Mouse (Mus musculus) heart, embryonic 15.5 days (tissue): ENCODE measurements at regions not wholly inside any gene's neighbourhood (a gene's known extent, or its start where the extent isn't known, plus 50 kb on each side); places are given as distances from the start of the nearest gene placed in this dataset.

Source experiments
- ATAC-seq: fragments of 200-750 bp; cut with Nextera tagmentation; replicated peaks from 2 replicates; pipeline ENCODE4 v1.8.0; 2017; ENCODE audit warnings: low read depth, moderate TSS enrichment; ENCODE audit not compliant: insufficient number of reproducible peaks, insufficient read depth, low FRiP score
- H3K27ac ChIP-seq: fragments of 300-500 bp; sonication (generic); 2 replicates; pipeline ENCODE4 v1.5.1; 2015; ENCODE audit warnings: mild to moderate bottlenecking, inconsistent platforms
- H3K27me3 ChIP-seq: fragments of 300-500 bp; sonication (generic); 2 replicates; pipeline ENCODE4 v1.6.1; 2015; ENCODE audit warnings: inconsistent platforms
- H3K36me3 ChIP-seq: fragments of 300-500 bp; sonication (generic); 2 replicates; pipeline ENCODE4 v1.6.1; 2015; ENCODE audit warnings: mild to moderate bottlenecking, inconsistent platforms
- H3K4me1 ChIP-seq: fragments of 300-500 bp; sonication (generic); replicated peaks from 2 replicates; pipeline ENCODE4 v1.6.1; 2015; ENCODE audit warnings: inconsistent platforms
- H3K4me2 ChIP-seq: fragments of 300-500 bp; sonication (generic); 2 replicates; pipeline ENCODE4 v1.6.1; 2015; ENCODE audit warnings: inconsistent platforms, mild to moderate bottlenecking, moderate library complexity
- H3K4me3 ChIP-seq: fragments of 300-500 bp; sonication (generic); 2 replicates; pipeline ENCODE4 v1.5.1; 2015; ENCODE audit warnings: mild to moderate bottlenecking, inconsistent platforms
- H3K9ac ChIP-seq: fragments of 300-500 bp; sonication (generic); 2 replicates; pipeline ENCODE4 v1.6.1; 2015; ENCODE audit warnings: mild to moderate bottlenecking, inconsistent platforms
- H3K9me3 ChIP-seq: fragments of 300-500 bp; sonication (generic); replicated peaks from 2 replicates; pipeline ENCODE4 v1.6.1; 2016; ENCODE audit warnings: inconsistent platforms
- WGBS: fragments of 180-500 bp; shearing (Covaris S2); methylation state at CpG from one replicate; pipeline ENCODE4 v1.1.7; 2015; ENCODE audit warnings: mixed read lengths; 5-methylcytosine and 5-hydroxymethylcytosine counted together

DNA sequence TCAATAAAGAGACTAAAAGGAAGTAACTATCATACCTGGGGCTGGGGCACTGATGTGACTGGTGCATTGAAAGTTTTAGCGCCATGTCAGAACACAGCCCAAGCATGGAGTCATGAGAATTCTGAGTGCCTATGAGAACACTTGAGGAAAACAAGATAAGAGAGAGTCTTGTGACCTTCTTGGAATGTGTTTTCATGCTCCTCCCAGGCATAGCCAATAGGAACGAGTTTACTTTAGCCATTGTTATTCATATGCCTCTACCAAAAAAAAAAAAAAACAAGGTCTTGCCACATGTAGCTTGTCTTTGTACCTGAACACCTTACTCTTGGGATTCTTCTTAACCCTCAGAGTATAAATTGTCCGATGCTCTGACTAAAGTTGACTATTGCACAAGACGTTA lies 214.6 kb upstream of the Atp2b1 start:
- Histone ChIP-seq H3K27me3 (no peaks in the 10 kb centered on the region), H3K27ac (no peak overlapping the region), H3K9ac (no peak overlapping the region), H3K9me3 (no peaks in the 10 kb centered on the region), H3K4me3 (no peak overlapping the region), H3K36me3 (no peaks in the 10 kb centered on the region), H3K4me2 (no peak overlapping the region), H3K4me1 (peaks cover 14% of the 10 kb centered on the region)
- 75% methylated on average over 4 of the region's 4 CpGs for WGBS
- ATAC-seq = no peak

DNA sequence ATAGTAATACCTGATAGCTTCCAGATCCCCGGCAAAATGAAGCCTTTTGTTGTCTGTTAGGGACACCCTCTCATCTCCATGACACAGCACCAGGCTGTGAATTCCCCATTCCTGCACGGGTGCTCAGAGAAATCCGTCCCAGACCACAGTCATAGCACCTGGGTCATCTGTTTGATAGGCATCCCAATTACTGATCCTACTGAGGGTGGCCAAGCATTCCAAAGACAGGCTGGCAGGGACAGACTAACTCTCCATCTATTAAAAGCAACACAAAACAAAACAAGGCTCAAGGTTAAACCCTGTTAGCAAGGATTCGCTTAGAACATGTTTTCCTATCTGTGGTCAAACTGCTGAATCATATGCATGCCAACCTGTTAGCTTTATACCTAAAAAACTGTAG lies 213.8 kb upstream of the Atp2b1 start:
- Histone ChIP-seq H3K27me3 (no peaks in the 10 kb centered on the region), H3K4me3 (no peak overlapping the region), H3K9me3 (no peaks in the 10 kb centered on the region), H3K36me3 (no peaks in the 10 kb centered on the region), H3K4me2 (no peak overlapping the region), H3K27ac (0 out of 2 replicates have a peak overlapping the region, but pooled peaks have one; percentile 1), H3K9ac (no peak overlapping the region), H3K4me1 (peaks cover 14% of the 10 kb centered on the region)
- ATAC-seq = no peak
- WGBS = 44% methylated on average over 4 of the region's 4 CpGs

DNA sequence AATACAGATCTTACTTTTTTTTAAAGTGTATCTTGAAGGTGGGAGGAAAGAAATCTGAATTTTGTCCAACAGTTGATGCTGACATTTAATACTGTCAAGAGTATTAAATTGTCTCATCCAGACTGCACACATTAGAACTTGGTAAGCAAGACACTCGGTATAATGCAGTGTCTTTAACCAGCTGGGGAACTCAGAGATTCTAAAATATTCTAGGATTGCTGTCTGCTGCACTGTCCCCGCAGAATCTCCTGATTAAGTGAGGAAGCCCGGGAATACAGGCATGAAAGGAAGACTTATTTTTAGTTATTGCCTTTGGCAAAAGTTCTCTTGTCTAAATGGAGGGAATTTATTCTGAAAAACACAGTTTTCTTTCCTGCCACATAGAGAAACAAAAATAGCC lies 212.9 kb upstream of the Atp2b1 start:
- no peak for ATAC-seq
- H3K4me1 ChIP-seq = peaks cover 14% of the 10 kb centered on the region
- H3K27me3 ChIP-seq = no peaks in the 10 kb centered on the region
- no peak overlapping the region for H3K27ac ChIP-seq
- H3K9me3 ChIP-seq = no peaks in the 10 kb centered on the region
- no peak overlapping the region for H3K9ac ChIP-seq
- no peaks in the 10 kb centered on the region for H3K36me3 ChIP-seq
- WGBS = 27% methylated on average over 3 of the region's 3 CpGs
- H3K4me3 ChIP-seq = no peak overlapping the region
- H3K4me2 ChIP-seq = no peak overlapping the region

DNA sequence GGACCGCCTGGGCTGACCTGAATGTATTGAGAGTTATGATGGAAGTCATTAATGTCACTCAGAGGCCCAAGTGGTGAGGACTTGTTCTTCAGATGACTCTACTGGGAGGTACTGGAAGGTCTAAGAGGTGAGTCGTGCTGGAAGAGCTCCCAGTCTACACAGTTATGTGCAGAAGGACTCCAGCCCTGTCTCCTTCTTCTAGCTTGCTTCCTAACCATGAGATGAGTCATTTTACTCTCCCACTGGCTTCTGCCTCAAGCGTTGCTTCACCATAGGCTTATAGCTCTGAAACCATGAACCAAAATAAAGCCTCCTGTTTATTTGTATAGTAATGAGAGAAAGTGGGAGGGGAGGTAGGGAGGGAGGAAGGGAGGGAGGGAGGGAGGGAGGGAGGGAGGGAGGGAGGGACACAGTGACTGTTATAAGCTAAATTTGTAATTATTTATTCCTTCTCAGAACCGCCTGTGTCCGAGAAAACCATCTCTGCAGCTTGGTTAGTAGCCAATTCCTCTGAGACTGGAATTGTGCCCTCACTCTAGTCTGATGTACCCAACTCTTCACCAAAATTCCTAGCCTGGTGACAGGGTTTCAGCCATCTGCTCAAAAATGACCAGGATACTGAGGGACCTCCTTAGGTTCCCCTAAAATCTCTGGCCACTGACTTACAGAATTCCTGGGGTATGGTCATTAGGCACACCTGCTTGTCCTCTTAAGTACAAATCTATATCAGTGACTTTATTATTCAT lies 211.6 kb upstream of the Atp2b1 start:
- Histone ChIP-seq H3K27me3 (no peaks in the 10 kb centered on the region), H3K36me3 (no peaks in the 10 kb centered on the region)
- ATAC-seq = no peak

DNA sequence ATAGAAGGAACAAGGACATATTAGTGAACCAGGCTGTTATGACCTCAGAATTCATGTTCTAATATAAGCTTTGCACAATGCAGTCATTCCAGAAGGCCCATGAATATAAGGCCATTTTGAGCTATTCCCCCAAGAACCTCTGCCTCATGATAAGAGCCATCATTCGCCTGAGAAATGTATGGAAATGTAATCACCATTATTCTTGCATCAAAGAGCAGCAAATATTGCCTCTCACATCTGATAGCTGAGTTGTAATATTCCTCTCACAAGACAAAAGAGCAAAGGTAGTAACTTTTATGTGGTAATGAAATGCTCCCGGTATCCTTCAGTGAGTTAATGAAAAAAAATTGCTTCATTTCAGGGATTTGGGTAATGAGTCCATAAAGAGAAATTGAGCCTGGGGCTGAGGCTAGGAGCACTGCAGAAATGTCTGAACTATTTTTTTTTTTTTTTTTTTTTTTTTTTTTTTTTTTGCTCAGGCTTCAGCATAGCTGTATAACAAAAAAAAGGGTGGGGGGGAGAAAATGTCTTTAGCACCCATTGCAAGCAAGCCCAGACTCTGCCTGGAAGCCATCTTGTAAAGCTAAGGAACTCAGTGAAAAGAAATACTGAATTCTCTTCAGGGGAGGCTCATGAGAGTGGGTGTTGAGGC lies 210.4 kb upstream of the Atp2b1 start:
- WGBS = 79% methylated on average over 2 of the region's 2 CpGs

More for the DNA sequence above, 211.6 kb upstream of the Atp2b1 start:
- peaks cover 14% of the 10 kb centered on the region for H3K4me1 ChIP-seq
- no peak overlapping the region for H3K9ac ChIP-seq
- H3K4me3 ChIP-seq = no peak overlapping the region
- no peak overlapping the region for H3K4me2 ChIP-seq
- H3K9me3 ChIP-seq = no peaks in the 10 kb centered on the region
- WGBS = 84% methylated on average over 5 of the region's 5 CpGs
- no peak overlapping the region for H3K27ac ChIP-seq

DNA sequence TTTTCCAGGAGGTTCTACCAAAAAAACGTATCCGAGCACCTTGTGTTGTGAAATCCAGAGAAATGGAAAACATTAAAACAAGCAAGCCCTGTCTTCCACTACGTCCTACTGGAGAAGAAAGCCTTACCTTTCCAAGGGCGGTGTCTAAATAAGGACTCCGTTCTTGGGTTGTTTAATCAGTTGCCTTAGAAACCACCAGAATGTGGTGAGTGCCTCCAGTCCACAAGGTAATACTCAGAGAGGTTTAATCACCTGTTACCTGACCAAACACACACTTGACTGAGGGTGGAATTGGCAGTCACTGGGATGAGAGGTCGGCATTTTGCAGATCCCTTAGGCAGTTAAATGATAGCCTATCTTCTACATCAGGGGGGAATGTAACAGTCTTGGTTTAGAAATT lies 209.6 kb upstream of the Atp2b1 start:
- Histone ChIP-seq H3K4me1 (peaks cover 14% of the 10 kb centered on the region), H3K9ac (no peak overlapping the region), H3K9me3 (no peaks in the 10 kb centered on the region), H3K4me3 (no peak overlapping the region), H3K4me2 (no peak overlapping the region), H3K27me3 (no peaks in the 10 kb centered on the region), H3K36me3 (no peaks in the 10 kb centered on the region), H3K27ac (no peak overlapping the region)
- ATAC-seq = no peak
- WGBS = 78% methylated on average over 6 of the region's 6 CpGs

More for the DNA sequence above, 210.4 kb upstream of the Atp2b1 start:
- ATAC-seq = no peak
- Histone ChIP-seq H3K9ac (no peak overlapping the region), H3K9me3 (no peaks in the 10 kb centered on the region), H3K27me3 (no peaks in the 10 kb centered on the region), H3K4me3 (no peak overlapping the region), H3K4me2 (no peak overlapping the region), H3K27ac (no peak overlapping the region), H3K4me1 (peaks cover 14% of the 10 kb centered on the region), H3K36me3 (no peaks in the 10 kb centered on the region)

DNA sequence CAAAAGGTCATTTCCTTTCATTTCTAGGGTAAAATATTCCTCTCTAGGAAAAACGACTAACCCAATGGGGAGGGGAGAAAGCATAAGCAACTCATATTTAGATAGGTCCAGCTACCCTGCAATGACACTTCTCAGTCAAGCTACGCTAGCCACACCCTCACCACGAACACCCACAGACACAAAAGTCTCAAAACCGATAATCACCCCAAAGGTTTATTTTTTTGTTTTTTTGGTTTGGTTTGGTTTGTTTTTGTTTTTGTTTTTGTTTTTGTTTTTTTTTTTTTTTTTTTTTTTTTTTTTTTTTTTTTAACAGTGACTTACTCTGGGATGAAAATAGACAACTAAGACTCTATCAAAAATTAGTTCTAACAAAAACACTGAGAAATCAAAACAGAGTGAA lies 196.3 kb upstream of the Atp2b1 start:
- no peak for ATAC-seq

DNA sequence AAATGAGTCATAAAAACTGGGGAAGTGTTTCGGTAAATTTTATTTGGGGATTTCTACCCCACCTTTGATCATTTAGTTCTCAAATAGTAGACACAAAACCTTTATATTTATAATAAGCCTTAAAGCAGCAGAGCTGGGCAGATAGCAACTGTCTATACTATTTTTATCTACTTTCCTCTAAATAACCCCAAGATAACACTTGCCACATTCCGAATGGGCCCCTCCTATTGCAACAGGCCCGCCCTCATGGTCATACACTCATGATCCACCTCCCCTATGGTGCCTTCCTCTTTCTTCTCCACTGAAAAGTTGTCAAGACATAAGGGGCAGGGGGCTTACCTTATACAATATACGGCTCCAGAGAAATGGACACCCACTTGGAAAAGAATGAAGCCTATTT lies 195.5 kb upstream of the Atp2b1 start:
- Histone ChIP-seq H3K9me3 (no peaks in the 10 kb centered on the region), H3K36me3 (no peaks in the 10 kb centered on the region), H3K27ac (no peak overlapping the region), H3K4me1 (peaks cover 13% of the 10 kb centered on the region), H3K4me3 (no peak overlapping the region), H3K4me2 (no peak overlapping the region), H3K9ac (no peak overlapping the region), H3K27me3 (no peaks in the 10 kb centered on the region)
- 71% methylated on average over 4 of the region's 4 CpGs for WGBS
- ATAC-seq = no peak

More for the DNA sequence above, 196.3 kb upstream of the Atp2b1 start:
- Histone ChIP-seq H3K9me3 (no peaks in the 10 kb centered on the region), H3K27me3 (no peaks in the 10 kb centered on the region), H3K36me3 (no peaks in the 10 kb centered on the region), H3K27ac (no peak overlapping the region), H3K9ac (no peak overlapping the region), H3K4me1 (peaks cover 13% of the 10 kb centered on the region), H3K4me2 (no peak overlapping the region), H3K4me3 (no peak overlapping the region)
- 84% methylated on average over 4 of the region's 4 CpGs for whole genome bisulfite sequencing

DNA sequence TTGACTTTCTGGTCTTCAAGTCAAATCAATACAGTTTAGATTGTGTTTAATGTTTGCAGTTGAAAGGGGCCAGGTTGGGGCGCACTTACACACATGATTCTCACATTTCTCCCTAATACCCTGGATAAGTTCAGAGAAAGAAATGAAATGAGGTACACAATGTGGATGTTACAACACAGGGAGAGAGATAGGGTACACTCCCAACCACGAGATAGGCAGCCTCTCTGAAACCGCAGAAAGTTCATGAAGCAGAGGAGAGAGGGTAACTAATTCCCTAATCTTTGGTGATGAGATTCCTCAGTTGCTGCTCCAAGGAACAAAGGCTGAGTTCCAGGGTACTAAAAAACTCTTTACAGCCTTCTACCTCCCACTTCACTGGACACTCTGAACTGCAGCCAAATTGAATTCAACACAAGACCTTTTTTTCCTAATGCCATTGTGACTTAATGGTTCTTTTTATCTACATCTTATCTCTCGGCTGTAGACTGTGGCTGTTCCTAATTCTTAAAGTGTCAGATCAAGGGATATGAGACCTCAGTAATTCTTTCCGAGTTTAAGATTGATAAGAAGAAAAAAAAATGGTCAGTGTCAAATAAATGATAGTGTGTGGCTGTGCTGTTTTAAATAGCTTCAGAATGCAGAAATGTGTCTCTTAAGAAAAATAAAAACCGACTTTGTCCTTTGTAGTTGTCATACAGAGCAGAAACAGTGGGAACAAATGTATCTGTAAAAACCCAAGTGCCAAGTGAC lies 193.8 kb upstream of the Atp2b1 start:
- H3K27me3 ChIP-seq = no peaks in the 10 kb centered on the region
- no peak overlapping the region for H3K9ac ChIP-seq
- no peaks in the 10 kb centered on the region for H3K36me3 ChIP-seq
- no peak overlapping the region for H3K4me3 ChIP-seq
- WGBS = 30% methylated on average over 6 of the region's 6 CpGs
- H3K9me3 ChIP-seq = no peaks in the 10 kb centered on the region
- H3K4me2 ChIP-seq = no peak overlapping the region
- ATAC-seq = no peak
- peaks cover 10% of the 10 kb centered on the region for H3K4me1 ChIP-seq
- no peak overlapping the region for H3K27ac ChIP-seq

DNA sequence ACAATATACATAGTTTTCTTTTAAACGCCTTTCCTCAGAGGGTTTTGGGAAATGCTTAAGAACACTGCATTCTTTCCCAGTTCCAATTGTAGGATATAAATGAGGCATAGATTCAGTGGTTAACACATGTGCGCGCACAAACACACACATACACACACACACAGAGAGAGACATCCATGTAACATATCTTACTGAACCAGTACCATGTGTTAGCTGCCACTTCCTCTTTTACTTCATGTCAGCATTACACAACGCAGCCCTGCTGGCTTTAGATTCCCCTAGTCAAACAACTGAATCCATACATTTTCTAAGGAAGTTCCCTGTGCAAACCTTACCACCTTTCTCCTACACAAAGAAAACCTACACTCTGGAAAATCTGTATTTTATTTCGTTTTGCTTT lies 189.1 kb upstream of the Atp2b1 start:
- Histone ChIP-seq H3K4me2 (no peak overlapping the region), H3K9me3 (no peaks in the 10 kb centered on the region), H3K9ac (no peak overlapping the region), H3K4me3 (no peak overlapping the region), H3K27me3 (no peaks in the 10 kb centered on the region), H3K36me3 (no peaks in the 10 kb centered on the region), H3K4me1 (peaks cover 4% of the 10 kb centered on the region), H3K27ac (no peak overlapping the region)
- no peak for ATAC-seq
- WGBS = 82% methylated on average over 5 of the region's 5 CpGs

DNA sequence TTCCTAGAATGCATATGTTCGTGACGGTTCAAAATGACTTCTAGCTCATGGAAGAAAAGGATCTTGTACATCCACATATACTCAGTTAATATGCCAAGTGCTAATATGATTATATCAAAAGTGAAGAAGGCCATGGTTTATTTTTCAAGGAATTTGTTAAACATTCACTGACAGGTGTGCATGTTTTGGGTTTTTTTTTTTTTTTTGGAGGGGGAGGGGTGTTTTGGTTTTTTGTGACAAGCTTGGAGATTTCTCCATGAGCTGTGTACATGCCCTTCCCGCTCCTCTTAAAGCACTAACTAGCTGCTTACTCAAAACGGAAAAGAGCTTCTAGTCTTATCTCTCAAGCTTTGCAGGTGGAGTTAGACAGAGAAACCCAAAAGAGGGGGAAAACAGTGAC lies 187.1 kb upstream of the Atp2b1 start:
- Histone ChIP-seq H3K4me1 (no peaks in the 10 kb centered on the region), H3K9ac (no peak overlapping the region), H3K9me3 (no peaks in the 10 kb centered on the region), H3K27ac (no peak overlapping the region), H3K36me3 (no peaks in the 10 kb centered on the region), H3K4me3 (no peak overlapping the region), H3K27me3 (no peaks in the 10 kb centered on the region), H3K4me2 (no peak overlapping the region)
- no peak for ATAC-seq
- WGBS = 72% methylated on average over 4 of the region's 4 CpGs
